Mouse (Mus musculus): Measurements from ENCODE around the gene Olfr510.

DNA sequence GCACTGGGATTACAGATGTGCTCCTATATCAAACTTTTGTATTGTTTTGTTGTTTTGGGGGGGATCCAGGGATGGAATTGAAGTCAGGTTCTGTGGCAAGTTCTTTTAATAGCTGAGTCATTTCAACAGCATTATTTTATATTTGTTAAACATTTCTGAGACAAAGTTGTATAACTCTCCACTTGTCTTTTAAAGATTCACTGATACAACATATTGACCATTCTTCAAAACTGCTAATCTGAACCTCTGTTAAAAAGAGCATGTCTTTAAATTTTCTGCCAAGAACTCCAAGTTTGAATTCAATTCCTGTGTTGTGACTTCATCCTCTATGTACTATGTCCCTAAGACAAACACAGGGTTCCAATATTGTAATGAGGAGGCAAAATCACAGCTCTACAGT lies 46.8 kb downstream of the Olfr510 start, which contains the start of gene Olfr512:
- TF ChIP-seq MAFK (IDR thresholded peaks at IDR 0.05; ENCODE audit: insufficient read depth, low read depth, low read length) (no peak), ZNF384 (IDR thresholded peaks at IDR 0.05; ENCODE audit: low read depth, low read length) (no peak)
